Mouse (Mus musculus): Measurements from ENCODE around the gene Sart3.

The Sart3 gene

DNA sequence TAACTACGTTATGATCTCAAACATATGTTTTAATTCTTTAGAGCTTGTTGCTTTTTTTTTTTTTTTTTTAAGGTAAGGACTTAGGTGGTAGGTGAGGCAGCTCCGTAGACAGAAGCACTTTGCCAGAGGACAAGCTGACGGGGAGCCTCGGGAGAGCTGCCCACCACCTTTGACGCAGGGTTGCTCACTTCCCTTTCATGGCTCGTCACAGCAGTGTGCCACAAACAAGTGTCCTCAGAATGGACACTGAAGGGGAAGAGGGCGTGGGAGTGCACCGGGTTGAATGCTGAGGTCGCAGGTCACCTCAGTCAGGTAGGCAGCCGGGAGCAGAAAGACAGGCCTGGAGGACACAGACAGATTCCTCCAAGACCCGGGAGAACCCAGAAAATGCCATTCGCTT, 46.9 kb downstream of the Sart3 start:
- no peak for DNase-seq (ENCODE audit: low spot score in 2 of 2)

DNA sequence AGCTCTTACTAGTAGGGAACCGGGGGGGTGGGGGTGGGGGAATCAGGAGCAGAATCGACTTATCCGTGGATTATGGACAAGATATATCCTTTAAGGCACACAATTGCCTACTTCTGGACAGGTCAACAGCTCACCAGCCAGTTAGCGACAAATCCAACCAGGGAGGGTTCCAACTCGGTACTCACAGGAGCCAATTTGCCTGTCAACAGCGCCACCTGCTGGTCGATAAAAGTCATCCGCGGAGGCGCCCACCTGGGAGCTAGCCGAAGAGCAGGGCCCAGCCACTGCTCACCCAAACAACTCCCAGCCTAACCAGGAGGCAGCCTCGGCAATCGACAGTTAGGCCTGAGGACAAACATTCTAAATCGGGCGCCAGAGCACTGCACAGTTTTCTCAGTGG, 47.9 kb downstream of the Sart3 start, which contains the start of gene 1700069L16Rik:
Gene 1700069L16Rik, minus strand, starts transcription at position 327 of the 400 bp plus-strand sequence.
- DNase-seq (ENCODE audit: low spot score in 2 of 2), result peak; percentile 34 to 75

DNA sequence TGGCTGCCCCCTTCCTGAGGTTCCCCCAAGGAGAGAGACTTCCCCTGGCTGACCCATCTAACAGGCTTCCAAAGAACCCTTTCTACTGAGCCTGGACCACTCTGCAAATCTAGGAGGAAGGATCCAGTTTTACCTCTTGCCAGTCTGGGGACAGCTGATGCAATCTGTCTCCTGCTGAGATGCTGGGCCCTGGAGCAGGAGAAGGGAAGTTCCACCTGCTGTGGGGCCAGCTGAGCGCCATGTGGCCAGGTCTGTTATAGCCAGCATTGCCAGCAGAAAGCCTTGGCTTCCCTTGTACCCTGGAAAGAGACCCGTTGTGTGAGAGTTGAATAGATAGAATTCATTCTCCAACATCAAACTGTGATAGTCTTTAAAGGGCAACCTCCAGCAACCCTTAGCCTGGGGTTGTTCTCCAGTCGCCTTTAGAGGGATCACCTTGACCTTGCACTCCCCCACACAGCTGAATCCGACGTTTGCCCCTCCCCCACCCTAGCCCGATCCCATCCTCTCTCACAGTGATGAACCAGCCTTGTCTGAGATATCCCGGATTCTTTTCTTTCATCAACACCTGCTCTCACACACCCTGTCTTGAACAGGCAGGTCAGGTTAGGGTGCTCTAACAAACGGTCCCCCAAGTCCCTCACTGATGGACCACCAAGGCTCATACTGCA, 48.6 kb downstream of the Sart3 start:
- no peak for DNase-seq (ENCODE audit: low spot score in 2 of 2)

DNA sequence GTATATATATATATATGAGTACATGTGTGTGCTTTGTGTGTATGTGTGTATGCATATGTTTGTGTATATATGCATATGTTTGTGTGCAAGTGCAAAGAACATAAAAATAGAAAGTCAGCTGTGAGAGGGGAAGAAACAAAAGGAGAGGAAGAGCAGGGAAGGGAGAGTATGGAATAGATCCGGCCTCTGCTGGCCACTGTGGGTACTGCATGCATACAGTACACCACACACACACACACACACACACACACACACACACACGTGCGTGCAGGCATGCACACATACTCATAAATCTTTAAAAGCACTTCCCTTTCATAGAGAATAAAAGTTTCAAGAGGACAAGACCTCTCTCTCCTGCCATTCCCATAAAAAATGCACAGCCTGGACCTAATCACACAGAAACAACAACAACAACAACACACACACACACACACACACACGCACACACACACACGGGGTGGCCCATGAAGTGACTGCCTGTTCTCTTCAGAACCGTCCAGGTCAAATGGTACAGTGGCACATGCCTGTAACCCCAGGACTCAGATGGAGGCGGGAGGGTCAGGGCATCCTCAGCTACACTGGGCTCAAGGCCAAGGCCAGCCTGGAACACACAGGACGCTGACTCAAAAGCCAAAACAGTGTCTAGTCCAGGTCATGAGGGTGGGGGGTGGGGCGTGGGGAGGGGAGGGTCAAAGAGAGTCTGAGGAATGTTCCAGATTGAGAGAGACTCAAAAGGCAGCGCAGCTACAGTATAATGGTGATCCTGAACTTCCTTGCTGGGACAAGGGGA, 49.9 kb downstream of the Sart3 start:
- no peak for DNase-seq (ENCODE audit: low spot score in 2 of 2)

DNA sequence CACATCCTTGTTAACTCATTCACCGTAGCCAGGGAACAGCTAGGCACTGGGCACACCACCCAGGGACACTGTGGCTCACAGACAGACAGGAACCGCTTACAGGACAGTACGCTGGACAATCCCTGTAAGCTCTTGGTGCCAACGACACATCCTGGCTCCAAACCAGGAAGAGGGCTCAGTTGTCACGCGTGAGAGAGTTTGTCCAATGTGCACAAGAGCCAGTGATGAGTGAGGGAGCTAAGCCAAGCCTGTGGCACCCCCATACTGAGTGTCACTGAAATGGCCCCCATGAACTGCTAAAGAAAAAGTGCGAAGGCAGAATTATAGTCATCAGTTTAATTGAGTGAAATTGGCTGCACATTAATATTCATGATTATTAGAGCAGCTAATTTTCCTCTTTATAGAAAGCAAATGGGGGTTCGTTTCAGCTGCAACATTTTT, 53.1 kb downstream of the Sart3 start:
- no peak for DNase-seq (ENCODE audit: low spot score in 2 of 2)

DNA sequence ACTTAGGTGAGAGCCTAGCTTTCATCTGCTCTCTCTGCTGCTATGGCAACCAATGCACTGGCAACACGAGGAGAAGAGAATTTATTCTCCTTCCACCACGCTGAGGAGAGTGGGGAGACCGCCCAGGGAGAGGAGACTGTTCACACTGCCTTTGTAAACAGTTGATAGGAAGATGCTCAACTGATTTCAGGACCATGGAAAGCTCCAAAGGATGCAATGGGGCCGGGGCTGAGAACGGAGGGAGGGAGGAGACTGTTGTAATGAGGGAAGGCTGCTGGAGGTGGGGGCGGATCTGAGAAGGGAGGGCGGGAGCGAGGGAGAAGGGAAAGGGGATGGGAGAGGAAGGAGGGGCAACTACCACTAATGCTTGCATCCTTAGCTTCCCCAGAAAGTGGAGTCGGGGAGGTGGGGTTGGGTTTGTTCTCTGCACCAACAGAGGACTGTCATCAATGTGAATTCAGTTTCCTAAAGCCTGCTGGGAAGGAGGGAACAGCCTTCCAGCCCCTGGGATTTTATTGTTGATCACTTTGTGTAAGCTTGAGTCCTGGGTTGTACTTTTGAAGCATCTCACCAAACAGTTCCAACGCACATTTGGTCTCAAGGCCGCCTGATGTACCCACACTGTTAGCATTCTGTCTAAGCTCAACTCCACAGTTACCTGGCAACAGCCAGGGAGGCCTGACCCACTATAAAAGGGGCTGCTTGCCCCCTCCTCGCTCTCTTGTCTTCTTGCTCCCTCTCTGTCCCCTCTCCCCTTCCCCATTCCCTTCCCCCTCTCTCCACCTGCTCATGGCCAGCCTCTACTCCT, 55.5 kb downstream of the Sart3 start:
- DNase-seq (ENCODE audit: low spot score in 2 of 2), result peak in 1 of 2 experiments; percentile 37

DNA sequence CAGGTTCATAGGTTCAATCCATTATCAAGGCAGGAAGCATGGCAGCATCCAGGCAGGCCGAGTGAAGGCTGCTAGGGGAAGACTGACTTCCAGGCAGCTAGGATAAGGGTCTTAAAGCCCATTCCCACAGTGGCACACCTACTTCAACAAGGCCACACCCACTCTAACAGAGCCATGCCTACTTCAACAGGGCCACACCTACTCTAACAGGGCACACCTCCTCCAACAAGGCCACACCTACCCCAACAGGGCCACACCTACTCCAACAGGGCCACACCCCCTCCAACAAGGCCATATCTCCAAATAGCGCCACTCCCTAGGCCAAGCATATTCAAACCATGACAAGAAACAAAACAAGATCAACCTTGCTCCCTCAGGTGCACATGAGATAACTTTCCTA, 59.4 kb downstream of the Sart3 start:
- DNase-seq (ENCODE audit: low spot score in 2 of 2), result no peak

DNA sequence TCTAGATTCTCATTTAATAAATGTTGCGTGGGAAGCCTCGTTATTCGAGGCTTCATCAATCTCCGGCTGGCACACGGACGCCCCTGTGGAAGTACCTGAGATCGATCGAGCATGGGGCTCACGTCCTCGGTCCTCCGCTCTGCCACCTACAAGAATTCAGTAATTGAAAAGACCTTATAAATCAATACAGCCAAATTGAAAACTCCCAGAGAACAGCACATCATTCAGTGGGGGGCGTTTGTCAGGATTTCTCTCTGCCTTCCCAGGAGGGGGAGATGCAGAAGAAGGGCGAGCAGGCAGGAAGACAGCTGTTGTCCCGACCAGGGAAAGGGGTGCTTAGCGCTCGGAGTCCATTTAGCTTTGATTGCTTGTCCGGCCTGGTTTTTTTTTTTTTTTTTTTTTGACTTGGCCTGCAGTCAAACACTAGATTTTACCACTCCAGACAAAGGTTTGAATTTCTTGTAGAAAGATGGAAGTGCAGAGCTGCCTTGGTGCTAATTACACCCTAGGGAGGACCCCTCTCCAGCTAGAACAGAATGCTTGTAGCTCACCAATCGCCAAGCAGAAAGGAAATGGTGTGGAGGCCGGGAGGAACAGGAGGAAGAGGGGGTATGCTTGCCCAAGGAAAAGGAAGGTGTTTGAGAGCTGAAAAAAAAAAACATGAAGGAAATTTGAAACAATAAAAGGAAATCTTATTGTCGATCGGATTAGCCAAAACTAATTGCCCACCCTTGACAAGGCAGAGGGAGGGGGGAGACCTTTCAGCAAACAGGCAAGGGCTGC, 68.3 kb downstream of the Sart3 start:
- DNase-seq (ENCODE audit: low spot score in 2 of 2), result no peak

DNA sequence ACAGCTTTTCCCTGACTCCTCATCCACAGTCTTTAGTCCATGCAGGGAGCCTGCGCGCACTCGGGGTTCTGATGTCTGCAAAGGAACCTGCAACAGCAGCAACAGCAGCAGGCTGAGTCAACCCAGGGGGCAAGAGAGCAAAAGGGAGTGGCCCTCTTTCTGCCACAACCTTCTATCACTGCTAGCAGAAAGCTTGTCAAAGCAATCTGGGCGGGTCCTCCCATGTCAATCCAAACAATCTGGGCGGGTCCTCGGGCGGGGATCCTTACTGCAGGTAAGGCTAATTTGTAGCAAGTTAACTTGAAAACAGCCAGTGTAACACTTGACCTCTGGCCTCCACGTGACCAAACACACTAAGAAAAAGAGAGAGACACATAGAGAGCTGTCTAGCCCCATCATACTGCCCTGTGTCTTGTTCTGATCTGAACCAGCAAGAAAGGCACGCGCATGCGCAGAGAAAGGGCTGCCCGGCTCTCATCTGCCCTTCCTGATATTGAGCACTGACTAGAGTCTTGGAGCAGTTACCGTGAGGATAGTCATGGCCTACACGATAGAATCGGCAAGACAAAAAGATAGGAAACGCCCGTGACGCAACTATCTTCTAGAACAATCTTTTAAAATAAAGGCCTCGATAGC, 71.8 kb downstream of the Sart3 start:
- DNase-seq (ENCODE audit: low spot score in 2 of 2), result no peak

DNA sequence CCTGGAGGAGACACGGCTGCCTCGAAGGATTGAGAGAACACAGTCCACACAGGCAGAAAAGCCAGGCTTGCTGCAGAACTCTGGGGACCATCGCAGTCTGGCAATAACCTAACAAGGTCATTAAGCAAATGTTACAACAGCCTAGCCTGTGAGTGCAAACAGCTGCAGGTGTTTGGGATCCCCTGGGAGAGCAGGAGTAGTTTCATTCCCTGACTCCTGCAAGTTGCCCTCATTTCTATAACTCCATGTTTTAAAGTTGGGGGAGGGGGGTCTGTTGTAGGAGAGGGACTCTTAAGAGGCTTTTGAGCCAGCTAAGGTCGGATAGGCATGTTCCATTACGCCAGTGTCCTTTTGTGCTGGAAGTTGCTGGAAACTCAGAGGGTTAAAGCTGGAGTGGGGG, 77.9 kb downstream of the Sart3 start:
- no peak for DNase-seq (ENCODE audit: low spot score in 2 of 2)

DNA sequence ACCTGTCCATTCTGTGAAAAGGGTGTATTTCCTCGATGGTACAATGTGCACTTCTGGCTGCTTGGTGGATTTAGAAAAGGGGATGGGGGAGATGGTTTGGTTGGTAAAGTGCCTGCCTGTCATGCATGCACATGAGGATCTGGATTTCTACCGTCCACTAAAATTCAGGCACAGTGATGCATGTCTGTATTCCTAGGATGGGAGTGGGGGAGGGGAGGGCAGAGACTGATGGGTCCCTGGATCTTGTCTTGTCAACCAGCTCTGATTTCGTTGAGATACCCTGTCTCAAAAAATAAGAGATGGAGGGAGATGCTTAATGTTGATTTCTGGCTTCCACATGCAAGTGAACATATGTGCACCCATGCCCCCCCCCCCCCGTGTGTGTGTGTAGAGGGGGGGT, 78.3 kb downstream of the Sart3 start:
- no peak for DNase-seq (ENCODE audit: low spot score in 2 of 2)

DNA sequence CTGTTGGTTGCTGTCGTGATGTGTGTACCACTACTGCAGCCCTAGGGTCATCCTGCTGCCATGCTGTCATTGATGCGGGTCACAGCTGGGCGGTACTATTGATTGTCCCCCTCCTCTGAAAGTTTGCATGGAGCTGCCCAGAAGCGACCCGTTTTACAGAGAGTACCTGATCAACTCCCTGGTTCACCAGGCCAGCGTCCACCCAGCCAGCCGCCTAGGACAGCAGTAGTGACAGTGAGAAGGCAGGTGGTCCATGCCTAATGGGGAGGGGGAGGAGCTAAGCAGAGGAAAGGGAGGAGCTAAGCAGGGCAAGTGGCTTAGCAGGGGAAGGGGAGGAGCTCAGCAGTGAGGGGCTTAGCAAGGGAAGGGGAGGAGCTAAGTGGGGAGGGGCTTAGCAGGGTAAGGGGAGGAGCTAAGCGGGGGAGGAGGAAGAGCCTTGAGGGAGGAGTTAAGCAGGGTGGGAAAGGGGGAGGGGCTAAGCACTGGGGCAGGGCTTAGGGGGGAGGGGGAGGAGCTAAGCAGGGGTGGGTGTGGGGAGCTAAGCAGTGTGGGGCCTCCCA, 79.0 kb downstream of the Sart3 start:
- no peak for DNase-seq (ENCODE audit: low spot score in 2 of 2)
